Mouse (Mus musculus) embryo, embryonic 10 days (tissue): Measurements from ENCODE around the gene Tax1bp1.
A peak's percentile ranks its signal among the peaks of the same experiment; 100 is the strongest.

Experiments
- DNase-seq: peaks from one replicate; pipeline ENCODE4 v3.0.0-alpha.2; 2015; ENCODE audit warnings: low spot score

Gene Tax1bp1

GRCm38 (mm10) chr6:52705280-52705679 is 8.2 kb upstream of the Tax1bp1 start:
- DNase-seq, result no peak

- DNase-seq, result no peak
Measured at GRCm38 (mm10) chr6:52707815-52708214, 5.7 kb upstream of the Tax1bp1 start.

GRCm38 (mm10) chr6:52712563-52712962 is 966 bp upstream of the Tax1bp1 start:
- no peak for DNase-seq

- DNase-seq, result peak; percentile 77
Measured at GRCm38 (mm10) chr6:52713897-52714509, 474 bp downstream of the Tax1bp1 start.

GRCm38 (mm10) chr6:52717493-52718192 is 4.1 kb downstream of the Tax1bp1 start:
- no peak for DNase-seq

- DNase-seq, result peak; percentile 62
Measured at GRCm38 (mm10) chr6:52724805-52725439, 11.4 kb downstream of the Tax1bp1 start.

GRCm38 (mm10) chr6:52730338-52730737 is 16.8 kb downstream of the Tax1bp1 start:
- no peak for DNase-seq

- DNase-seq, result no peak
Measured at GRCm38 (mm10) chr6:52734630-52735029, 21.1 kb downstream of the Tax1bp1 start.

GRCm38 (mm10) chr6:52752832-52753231 is 39.3 kb downstream of the Tax1bp1 start:
- DNase-seq, result no peak

GRCm38 (mm10) chr6:52765206-52765605 is 51.7 kb downstream of the Tax1bp1 start:
- DNase-seq, result no peak

GRCm38 (mm10) chr6:52770789-52771188 is 57.3 kb downstream of the Tax1bp1 start:
- DNase-seq, result no peak

- DNase-seq, result no peak
Measured at GRCm38 (mm10) chr6:52773132-52773531, 59.6 kb downstream of the Tax1bp1 start.

GRCm38 (mm10) chr6:52775350-52775749 is 61.8 kb downstream of the Tax1bp1 start:
- DNase-seq, result no peak

GRCm38 (mm10) chr6:52775956-52776355 is 62.4 kb downstream of the Tax1bp1 start:
- DNase-seq, result no peak

GRCm38 (mm10) chr6:52777034-52777433 is 63.5 kb downstream of the Tax1bp1 start:
- DNase-seq, result no peak

GRCm38 (mm10) chr6:52778523-52778922 is 65.0 kb downstream of the Tax1bp1 start:
- no peak for DNase-seq

GRCm38 (mm10) chr6:52779546-52779945 is 66.0 kb downstream of the Tax1bp1 start:
- DNase-seq, result no peak

- no peak for DNase-seq
Measured at GRCm38 (mm10) chr6:52790316-52790715, 76.8 kb downstream of the Tax1bp1 start.

- no peak for DNase-seq
Measured at GRCm38 (mm10) chr6:52790781-52791180, 77.3 kb downstream of the Tax1bp1 start.

- DNase-seq, result no peak
Measured at GRCm38 (mm10) chr6:52792455-52792854, 78.9 kb downstream of the Tax1bp1 start.

GRCm38 (mm10) chr6:52795029-52795841 is 81.7 kb downstream of the Tax1bp1 start:
- DNase-seq, result no peak

GRCm38 (mm10) chr6:52796035-52796598 is 82.6 kb downstream of the Tax1bp1 start:
- no peak for DNase-seq
